Mouse (Mus musculus) liver, embryonic 11.5 days (tissue): ENCODE data around the gene Layn. TPM values are rescaled to one million over a fixed set of nuclear protein-coding genes. Genes with fewer than 3 reads are reported as not detected.

Experiments used
- ATAC-seq: fragments of 200-750 bp; cut with Nextera tagmentation; replicated peaks from 2 replicates; pipeline ENCODE4 v1.8.0; 2017; ENCODE audit warnings: moderate number of reproducible peaks, mild to moderate bottlenecking, moderate TSS enrichment, moderate library complexity; ENCODE audit not compliant: low FRiP score
- DNase-seq: peaks from one replicate; pipeline ENCODE4 v3.0.0-alpha.2; 2017; ENCODE audit warnings: low spot score
- H3K27ac ChIP-seq: fragments of 300-500 bp; sonication (generic); 2 replicates; pipeline ENCODE4 v1.5.1; 2014; ENCODE audit warnings: mild to moderate bottlenecking, low read depth, low read length, control low read depth
- H3K27me3 ChIP-seq: fragments of 300-500 bp; sonication (generic); replicated peaks from 2 replicates; pipeline ENCODE4 v1.6.1; 2014; ENCODE audit warnings: low read length, mixed read lengths; ENCODE audit not compliant: control insufficient read depth, insufficient read depth
- H3K36me3 ChIP-seq: fragments of 300-500 bp; sonication (generic); 2 replicates; pipeline ENCODE4 v1.6.1; 2014; ENCODE audit warnings: mild to moderate bottlenecking, low read length, moderate library complexity, mixed read lengths; ENCODE audit not compliant: control insufficient read depth, insufficient read depth
- H3K4me1 ChIP-seq: fragments of 300-500 bp; sonication (generic); replicated peaks from 2 replicates; pipeline ENCODE4 v1.6.1; 2014; ENCODE audit warnings: low read length, mixed read lengths; ENCODE audit not compliant: control insufficient read depth, insufficient read depth
- H3K4me2 ChIP-seq: fragments of 300-500 bp; sonication (generic); 2 replicates; pipeline ENCODE4 v1.6.1; 2014; ENCODE audit warnings: mild to moderate bottlenecking, control low read depth, moderate library complexity
- H3K4me3 ChIP-seq: fragments of 300-500 bp; sonication (generic); 2 replicates; pipeline ENCODE4 v1.5.1; 2014; ENCODE audit warnings: low read depth, low read length, control low read depth
- H3K9ac ChIP-seq: fragments of 300-500 bp; sonication (generic); 2 replicates; pipeline ENCODE4 v1.6.1; 2014; ENCODE audit warnings: low read depth, low read length, control low read depth
- H3K9me3 ChIP-seq: fragments of 300-500 bp; sonication (generic); 2 replicates; pipeline ENCODE4 v1.6.1; 2016; ENCODE audit warnings: low read length, inconsistent platforms, mixed read lengths; ENCODE audit not compliant: control insufficient read depth
- WGBS: fragments of 180-500 bp; shearing (Covaris S2); extraction: QIAGEN DNeasy Blood & Tissue Kit; methylation state at CpG from one replicate; pipeline ENCODE4 v1.1.7; 2014; 5-methylcytosine and 5-hydroxymethylcytosine counted together
- polyA plus RNA-seq: library from polyadenylated mRNA; unstranded; fragments of >200 nt; fragmentation: Nextera tagmentation; extraction: Ambion mirVana; gene quantifications from 2 replicates; pipeline ENCODE4 v1.2.1, GENCODE M21; 2014

The Layn gene
- polyA plus RNA-seq, 1 experiment from 2014 or later: 1.7 TPM

DNA sequence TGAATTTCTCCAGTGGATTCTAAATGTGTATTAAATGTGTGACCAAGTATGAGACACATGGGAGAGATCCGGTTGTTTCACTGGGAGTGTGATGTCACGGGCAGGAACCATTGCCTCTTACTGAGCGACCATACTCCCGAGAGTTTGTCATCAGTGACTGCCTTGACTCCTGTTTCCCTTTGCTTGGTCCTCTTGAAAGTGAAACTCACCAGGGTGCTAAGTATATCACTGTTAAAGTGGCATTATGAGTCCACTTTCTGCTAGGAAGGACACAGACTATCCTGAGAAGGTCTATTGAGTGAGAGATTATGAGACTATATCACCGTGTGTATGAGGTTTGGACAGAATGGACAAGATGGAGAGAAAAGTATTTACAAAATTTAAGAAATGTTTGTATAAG is 4.7 kb upstream of the Layn start:
- DNase-seq (no peak), ATAC-seq (no peak)
- H3K9ac ChIP-seq: no peak overlapping the region
- H3K4me2 ChIP-seq: no peak overlapping the region
- peaks cover 5% of the 10 kb centered on the region for H3K4me1 ChIP-seq
- H3K27me3 ChIP-seq: no peaks in the 10 kb centered on the region
- 82% methylated on average over 5 of the region's 5 CpGs for WGBS
- H3K4me3 ChIP-seq: no peak overlapping the region
- H3K36me3 ChIP-seq: no peaks in the 10 kb centered on the region
- H3K9me3 ChIP-seq: no peaks in the 10 kb centered on the region
- H3K27ac ChIP-seq: no peak overlapping the region

DNA sequence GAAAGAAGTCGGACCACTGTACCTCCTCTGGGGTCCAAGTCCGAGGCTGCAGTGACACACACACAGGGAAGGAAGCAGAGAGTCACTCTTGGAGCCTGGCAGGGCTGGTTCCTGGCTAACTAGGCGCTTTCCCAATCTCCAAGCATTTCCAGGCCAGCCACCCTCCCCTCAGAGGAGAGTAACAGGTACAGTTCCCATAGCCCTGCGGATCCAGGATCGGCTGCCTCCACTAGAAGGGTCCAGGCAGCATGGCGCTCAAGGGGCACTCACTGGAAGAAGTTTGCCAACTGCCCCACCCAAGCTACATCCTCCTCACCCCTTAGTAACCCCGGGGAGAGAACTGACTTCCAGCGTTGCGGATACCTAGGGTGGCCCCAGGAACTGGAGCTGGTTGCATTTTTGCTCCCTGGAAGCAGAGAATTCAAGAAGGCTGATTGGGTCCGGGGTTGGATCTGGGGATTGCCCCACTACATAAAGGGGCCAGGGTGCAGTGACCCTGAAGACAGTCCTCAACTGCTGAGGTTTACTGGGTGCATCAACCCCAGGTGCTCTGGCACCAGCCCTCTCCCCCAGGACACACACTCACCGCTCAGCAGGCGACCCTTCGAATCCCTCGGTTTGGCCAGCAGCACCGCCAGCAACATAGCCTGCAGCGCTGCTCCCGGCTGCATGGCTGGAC is 455 bp downstream of the Layn start:
- DNase-seq (peak; percentile 50), ATAC-seq (no peak)
- H3K4me2 ChIP-seq: peak overlapping the region; percentile 86
- no peaks in the 10 kb centered on the region for H3K9me3 ChIP-seq
- H3K4me3 ChIP-seq: peak overlapping the region; percentile 59
- WGBS: 1% methylated on average over 17 of the region's 17 CpGs
- no peak overlapping the region for H3K27ac ChIP-seq
- H3K4me1 ChIP-seq: peaks cover 15% of the 10 kb centered on the region
- H3K27me3 ChIP-seq: no peaks in the 10 kb centered on the region
- no peaks in the 10 kb centered on the region for H3K36me3 ChIP-seq
- peak overlapping the region; percentile 13 for H3K9ac ChIP-seq

DNA sequence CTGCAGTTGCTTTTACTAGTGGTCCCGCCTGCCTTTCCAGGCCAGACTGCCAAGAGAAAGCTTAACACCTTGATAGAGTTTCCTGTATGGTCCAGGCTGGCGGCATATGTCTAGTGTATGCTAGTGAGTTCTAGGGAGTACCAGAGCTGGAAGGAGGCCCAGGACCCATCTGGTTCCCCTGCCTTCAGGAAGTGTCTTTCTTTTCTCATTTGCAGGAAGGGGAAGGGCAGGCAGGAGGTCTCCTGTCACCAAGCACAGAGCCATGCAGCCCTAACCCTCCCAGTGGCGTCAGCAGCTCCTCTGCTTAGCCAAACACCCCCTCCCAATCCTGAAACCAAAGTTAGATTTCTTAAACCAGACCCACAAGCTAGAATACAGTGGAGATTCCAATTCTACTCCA is 1.1 kb downstream of the Layn start:
- DNase-seq: no peak

DNA sequence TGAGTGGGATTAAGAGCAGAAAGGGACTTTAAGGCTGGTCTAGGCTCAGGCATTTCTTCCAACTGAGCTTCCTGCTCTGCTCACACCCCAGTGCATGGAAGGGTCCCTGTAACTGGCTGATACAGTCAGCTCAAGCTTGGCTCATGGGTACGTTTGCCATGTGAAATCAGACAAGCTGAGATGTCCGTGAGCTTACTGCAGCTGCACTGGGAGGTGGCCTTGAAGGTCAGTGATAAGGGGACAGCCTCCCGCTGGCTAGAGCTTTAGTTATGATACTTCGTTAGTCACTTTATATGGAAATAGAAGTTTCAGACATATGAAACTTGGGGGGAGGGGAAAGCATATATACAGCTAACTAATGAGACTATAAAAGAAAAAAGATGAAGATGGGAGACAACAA is 6.1 kb downstream of the Layn start:
- no peak overlapping the region for H3K4me3 ChIP-seq
- H3K4me2 ChIP-seq: no peak overlapping the region
- peaks cover 9% of the 10 kb centered on the region; the same call in 1 of the 2 replicates for H3K4me1 ChIP-seq
- no peaks in the 10 kb centered on the region for H3K36me3 ChIP-seq
- 38% methylated on average over 4 of the region's 4 CpGs for WGBS
- no peak overlapping the region for H3K9ac ChIP-seq
- DNase-seq (no peak), ATAC-seq (no peak)
- H3K27me3 ChIP-seq: no peaks in the 10 kb centered on the region
- no peak overlapping the region for H3K27ac ChIP-seq
- H3K9me3 ChIP-seq: no peaks in the 10 kb centered on the region

More for the DNA sequence above, 1.1 kb downstream of the Layn start:
- Histone ChIP-seq H3K4me2 (peak overlapping the region; percentile 86), H3K36me3 (no peaks in the 10 kb centered on the region), H3K9me3 (no peaks in the 10 kb centered on the region), H3K27ac (no peak overlapping the region), H3K9ac (no peak overlapping the region), H3K27me3 (no peaks in the 10 kb centered on the region), H3K4me1 (peaks cover 15% of the 10 kb centered on the region), H3K4me3 (peak overlapping the region; percentile 59; the same call in 1 of the 2 replicates)
- 33% methylated on average over 3 of the region's 3 CpGs for WGBS
- ATAC-seq: no peak

DNA sequence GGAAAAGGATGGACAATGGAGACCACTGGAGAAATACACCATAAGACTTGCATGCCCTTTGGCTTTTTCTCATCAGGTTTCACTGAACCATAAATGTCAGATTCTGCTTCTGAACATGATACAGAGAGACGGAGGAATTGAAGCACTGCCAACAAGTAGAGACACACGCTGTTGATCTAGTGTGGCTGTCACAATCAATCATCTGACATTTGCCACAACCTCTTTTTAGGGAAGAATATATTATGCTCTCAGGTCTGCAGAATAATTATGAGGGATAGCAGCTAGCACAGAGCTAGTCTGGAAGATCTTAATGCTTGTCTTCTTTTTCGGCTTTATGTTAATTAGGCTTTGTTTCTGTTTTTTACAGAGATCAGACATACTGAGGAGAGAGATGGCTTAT is 8.7 kb downstream of the Layn start:
- no peak overlapping the region for H3K9ac ChIP-seq
- H3K4me2 ChIP-seq: no peak overlapping the region
- DNase-seq (no peak), ATAC-seq (no peak)
- no peaks in the 10 kb centered on the region for H3K36me3 ChIP-seq
- H3K4me3 ChIP-seq: no peak overlapping the region
- peaks cover 2% of the 10 kb centered on the region; the same call in 1 of the 2 replicates for H3K4me1 ChIP-seq
- 74% methylated on average over 3 of the region's 3 CpGs for WGBS
- H3K9me3 ChIP-seq: no peaks in the 10 kb centered on the region
- H3K27ac ChIP-seq: no peak overlapping the region
- no peaks in the 10 kb centered on the region for H3K27me3 ChIP-seq

DNA sequence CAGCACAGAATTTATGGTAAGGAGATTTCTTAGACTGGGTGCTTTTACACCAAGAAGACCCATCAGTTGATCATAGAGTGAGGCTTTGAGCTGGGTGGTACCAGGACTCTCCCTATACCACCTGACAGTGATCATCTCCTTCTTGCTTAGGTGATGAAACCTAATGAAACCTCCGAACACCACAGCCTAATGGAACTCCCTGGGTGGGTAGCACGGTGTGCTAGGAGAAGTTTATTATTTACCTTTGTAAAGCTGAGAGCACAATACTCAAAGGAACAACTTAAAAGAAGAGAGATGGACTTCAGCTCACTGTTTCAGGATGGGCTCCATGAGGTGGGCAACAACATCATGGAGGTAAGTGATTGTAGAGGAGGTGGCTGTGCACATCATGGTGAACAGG is 16.3 kb downstream of the Layn start, which contains the start of gene Btg4:
TSS of gene Btg4 (plus strand) at position 301 of the 400 bp plus-strand sequence.
- ATAC-seq (no peak), DNase-seq (no peak)
- H3K9me3 ChIP-seq: no peaks in the 10 kb centered on the region
- H3K36me3 ChIP-seq: no peaks in the 10 kb centered on the region
- H3K4me3 ChIP-seq: no peak within 1 kb of the TSS
- no peak within 1 kb of the TSS for H3K9ac ChIP-seq
- H3K4me2 ChIP-seq: no peak within 1 kb of the TSS
- no peaks in the 10 kb centered on the region; the same call in 1 of the 2 replicates for H3K4me1 ChIP-seq
- H3K27ac ChIP-seq: no peak within 1 kb of the TSS
- 71% methylated on average over 2 of the region's 2 CpGs for WGBS
- no peaks in the 10 kb centered on the region for H3K27me3 ChIP-seq

DNA sequence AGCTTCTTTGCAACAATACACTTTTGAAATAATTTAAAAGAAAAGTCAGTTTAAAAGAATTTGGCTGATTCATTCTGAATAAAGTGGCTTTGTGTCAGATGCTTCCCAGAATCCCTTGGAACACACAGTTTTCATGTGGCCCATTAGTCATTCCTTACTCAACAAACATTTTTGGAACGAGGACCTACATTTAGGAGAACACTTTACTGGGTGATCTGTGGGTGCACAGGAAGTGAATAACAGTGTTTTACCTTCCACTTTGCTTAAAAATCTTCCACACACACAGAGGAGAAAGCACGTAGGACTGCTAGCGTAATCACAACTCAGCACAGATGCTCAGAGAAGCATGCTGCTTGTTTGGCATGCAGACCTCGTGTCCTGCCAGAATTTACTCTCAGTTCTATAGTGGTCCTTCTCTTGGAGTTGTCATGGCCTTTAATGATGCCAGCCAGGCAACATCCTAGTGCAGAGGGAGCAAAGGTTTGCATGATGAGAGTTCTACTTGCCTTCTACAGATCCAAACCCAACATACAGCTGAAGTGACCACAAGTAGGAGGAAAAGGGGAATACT is 17.9 kb downstream of the Layn start:
- DNase-seq (no peak), ATAC-seq (no peak)
- H3K9ac ChIP-seq: no peak overlapping the region
- no peaks in the 10 kb centered on the region for H3K36me3 ChIP-seq
- WGBS: 74% methylated on average over 4 of the region's 4 CpGs
- no peaks in the 10 kb centered on the region for H3K9me3 ChIP-seq
- H3K27ac ChIP-seq: no peak overlapping the region
- no peak overlapping the region for H3K4me3 ChIP-seq
- H3K4me1 ChIP-seq: no peaks in the 10 kb centered on the region; the same call in 1 of the 2 replicates
- no peak overlapping the region for H3K4me2 ChIP-seq
- H3K27me3 ChIP-seq: no peaks in the 10 kb centered on the region

DNA sequence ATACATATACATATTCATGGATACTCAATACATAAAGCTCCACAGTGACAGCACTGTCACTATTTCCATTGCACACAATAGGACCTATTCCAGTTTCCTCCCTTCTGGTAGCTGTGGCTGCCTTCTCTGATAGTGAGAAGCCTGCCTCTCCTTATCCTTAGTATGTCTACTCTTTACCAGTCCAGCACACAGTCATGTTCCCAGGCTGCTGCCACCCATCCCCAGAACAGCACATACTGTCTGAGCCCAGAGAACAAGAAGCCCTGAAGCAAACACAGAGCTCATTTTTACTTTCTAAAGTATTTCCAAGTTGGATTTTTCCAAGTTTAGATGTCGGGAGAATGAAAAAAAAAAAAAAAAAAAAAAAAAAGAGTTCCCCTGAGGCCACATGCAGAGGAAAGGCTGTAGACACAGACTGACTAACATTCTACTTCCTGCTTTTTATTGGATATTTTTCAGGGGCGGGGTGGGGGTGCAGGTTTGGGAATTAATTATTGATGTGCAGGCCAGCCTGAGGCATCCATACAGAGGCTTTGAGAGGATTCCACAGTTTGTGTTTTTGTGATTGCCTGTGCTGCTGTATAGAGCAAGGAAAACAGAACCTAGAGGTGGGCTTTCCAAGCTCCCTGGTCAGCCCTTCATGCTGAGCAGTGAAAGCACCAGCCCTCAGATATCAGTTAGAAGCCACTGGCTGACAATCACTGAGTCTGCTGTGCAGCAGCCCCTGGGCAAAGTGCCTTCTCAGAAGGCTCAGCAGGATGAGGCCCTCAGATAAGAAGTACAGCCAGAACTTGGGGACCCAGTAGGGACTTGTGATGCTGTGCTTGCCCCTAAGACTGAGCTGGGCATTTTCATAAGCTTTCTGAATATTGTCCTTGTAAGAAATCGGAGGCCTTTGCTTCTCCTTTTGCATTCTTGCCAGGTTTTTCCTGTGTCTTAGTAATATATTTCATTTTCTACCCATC is 20.3 kb downstream of the Layn start:
- H3K4me3 ChIP-seq: no peak overlapping the region
- DNase-seq (no peak), ATAC-seq (peak; percentile 39; the same call in 1 of the 2 replicates)
- no peaks in the 10 kb centered on the region for H3K9me3 ChIP-seq
- no peak overlapping the region for H3K27ac ChIP-seq
- no peaks in the 10 kb centered on the region for H3K36me3 ChIP-seq
- no peak overlapping the region for H3K9ac ChIP-seq
- 67% methylated on average over 3 of the region's 3 CpGs for WGBS
- H3K4me1 ChIP-seq: no peaks in the 10 kb centered on the region; the same call in 1 of the 2 replicates
- no peaks in the 10 kb centered on the region for H3K27me3 ChIP-seq
- H3K4me2 ChIP-seq: no peak overlapping the region
